Mouse (Mus musculus) MEL (cell line): Measurements from ENCODE around the gene 0610012G03Rik.

Experiments used
- CTCF ChIP-seq, 3 experiments: IDR thresholded peaks in 2 of 3; conservative IDR thresholded peaks in 1 of 3; 2 replicates each; pipeline ENCODE4 v1.5.1; 2011 to 2012; ENCODE audit warnings: low read length in 3 of 3, low read depth in 2 of 3, mild to moderate bottlenecking in 2 of 3, improper control_type of control experiment in 1 of 3, inconsistent platforms in 1 of 3, mixed read lengths in 1 of 3, moderate library complexity in 1 of 3; ENCODE audit not compliant: control insufficient read depth in 1 of 3, insufficient read depth in 1 of 3, poor library complexity in 1 of 3, severe bottlenecking in 1 of 3
- HCFC1 ChIP-seq: IDR thresholded peaks from 2 replicates; pipeline ENCODE4 v1.6.1; 2012; ENCODE audit warnings: low read depth, mild to moderate bottlenecking, inconsistent platforms, low read length, improper control_type of control experiment, moderate library complexity
- MAFK ChIP-seq: IDR thresholded peaks from 2 replicates; pipeline ENCODE4 v1.6.1; 2011; ENCODE audit warnings: low read depth, mild to moderate bottlenecking, low read length, improper control_type of control experiment, borderline replicate concordance
- MAX ChIP-seq: IDR thresholded peaks from 2 replicates; pipeline ENCODE4 v1.6.1; 2011; ENCODE audit warnings: low read length, improper control_type of control experiment
- MEF2A ChIP-seq: IDR thresholded peaks from 2 replicates; pipeline ENCODE4 v1.6.1; 2014; ENCODE audit warnings: low read depth, mild to moderate bottlenecking, inconsistent platforms, low read length, improper control_type of control experiment; ENCODE audit not compliant: poor library complexity, insufficient replicate concordance, severe bottlenecking; ENCODE audit errors: extremely low read depth
- TCF12 ChIP-seq: IDR thresholded peaks from 2 replicates; pipeline ENCODE4 v1.6.1; 2014; ENCODE audit warnings: low read depth, mild to moderate bottlenecking, inconsistent platforms, low read length, improper control_type of control experiment, moderate library complexity
- USF2 ChIP-seq, 2 experiments: IDR thresholded peaks; 2 replicates each; pipeline ENCODE4 v1.6.1; 2011 to 2012; ENCODE audit warnings: improper control_type of control experiment in 2 of 2, low read length in 2 of 2, borderline replicate concordance in 1 of 2, inconsistent platforms in 1 of 2, low read depth in 1 of 2, mild to moderate bottlenecking in 1 of 2; ENCODE audit not compliant: insufficient read depth in 1 of 2

DNA sequence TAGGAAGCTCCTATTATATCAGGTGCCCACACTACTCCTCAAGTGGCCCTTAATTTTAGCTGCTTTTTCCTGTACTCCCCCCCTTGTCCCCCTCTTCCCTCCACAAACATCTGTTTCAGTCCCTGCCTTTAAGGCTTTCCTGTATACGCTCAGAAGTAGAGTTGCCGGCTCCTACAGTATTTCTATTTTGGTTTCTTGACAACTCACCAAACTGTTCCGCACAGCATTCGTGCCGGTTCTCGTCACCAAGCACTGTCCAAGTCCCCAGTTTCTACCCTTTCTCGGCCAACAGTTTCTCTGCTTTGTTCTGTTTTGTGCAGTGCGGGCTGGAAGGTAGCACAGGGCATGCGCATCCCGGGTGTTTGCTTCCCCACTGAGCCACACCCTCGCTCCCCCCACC is 39.3 kb downstream of the 0610012G03Rik start:
- TF ChIP-seq HCFC1 (no peak), TCF12 (no peak), MAFK (no peak), MAX (no peak), MEF2A (no peak), USF2 (IDR thresholded peaks at IDR 0.05; ENCODE audit: borderline replicate concordance in 1 of 2, insufficient read depth in 1 of 2, low read depth in 1 of 2, low read length in 2 of 2) (no peak), CTCF (IDR thresholded peaks at IDR 0.05 in 2 of 3, conservative IDR thresholded peaks at IDR 0.05 in 1 of 3; ENCODE audit: control insufficient read depth in 1 of 3, insufficient read depth in 1 of 3, low read depth in 2 of 3, low read length in 3 of 3, poor library complexity in 1 of 3, severe bottlenecking in 1 of 3) (no peak)
